Mouse (Mus musculus): ENCODE results near the gene Map2k2. TPM values are rescaled to one million over a fixed set of nuclear protein-coding genes. Genes with fewer than 3 reads are reported as not detected.
A peak's percentile ranks its signal among the peaks of the same experiment; 100 is the strongest.

Map2k2 gene
- polyA plus RNA-seq, 1 experiment from 2014 or later = 118 TPM

DNA sequence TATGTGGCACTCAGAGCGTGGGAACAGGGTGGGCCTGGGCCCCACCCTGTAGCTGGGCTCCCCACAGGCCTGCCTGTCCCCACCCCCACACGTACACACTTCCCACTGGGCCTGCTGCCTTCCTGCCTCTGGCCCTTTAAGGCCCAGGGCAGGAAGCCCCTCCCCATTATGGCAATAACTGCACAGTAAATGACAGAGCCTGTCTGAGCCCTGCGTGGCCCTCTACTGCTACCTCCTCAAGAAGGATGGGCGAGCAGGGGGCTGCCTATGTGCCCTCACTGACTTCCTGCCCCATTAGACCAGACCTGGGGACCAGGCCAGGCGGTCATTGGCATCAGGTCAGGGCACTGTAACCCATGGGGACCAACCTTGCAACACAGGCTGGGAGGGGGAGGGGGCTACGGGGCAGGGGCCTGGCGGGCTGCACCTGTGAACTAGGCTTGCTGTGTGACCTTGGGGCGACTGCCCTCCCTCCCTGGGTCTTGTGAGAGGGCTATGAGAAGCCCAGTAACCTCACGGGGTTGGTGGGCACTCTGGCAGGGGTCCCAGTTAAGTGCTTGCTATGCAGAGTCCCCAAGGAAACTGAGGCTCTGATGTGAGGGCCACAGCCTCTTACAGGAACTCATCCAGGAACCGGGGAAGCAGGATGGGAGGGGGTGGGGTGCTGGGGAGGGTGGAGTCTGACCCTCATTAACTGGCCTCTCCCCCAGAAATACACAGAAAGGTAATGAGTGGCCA, 35.2 kb downstream of the Map2k2 start:
- H3K27ac ChIP-seq (ENCODE audit: low read length) = peak overlapping the region; percentile 39
- H3K36me3 ChIP-seq (ENCODE audit: insufficient read depth, low read length) = peaks cover 18% of the 10 kb centered on the region
- peak overlapping the region; percentile 17; the same call in 1 of the 2 replicates for H3K4me3 ChIP-seq (ENCODE audit: low read depth, low read length)
- TF ChIP-seq EP300 (IDR thresholded peaks at IDR 0.05) (no peak), CTCF (IDR thresholded peaks at IDR 0.05) (no peak)
- WGBS = 23% methylated on average over 9 of the region's 10 CpGs
- H3K9me3 ChIP-seq (ENCODE audit: low read length) = no peaks in the 10 kb centered on the region
- ATAC-seq (no peak), DNase-seq (ENCODE audit: low spot score) (peak; percentile 56)
- H3K27me3 ChIP-seq (replicated peaks; ENCODE audit: insufficient read depth, low read length) = no peaks in the 10 kb centered on the region
- H3K4me1 ChIP-seq (ENCODE audit: insufficient read depth, low read depth, low read length) = peaks cover 43% of the 10 kb centered on the region
- peak overlapping the region; percentile 34 for H3K9ac ChIP-seq (replicated peaks; ENCODE audit: low read depth)
- H3K4me2 ChIP-seq (replicated peaks; ENCODE audit: low read depth, low read length) = peak overlapping the region; percentile 68

DNA sequence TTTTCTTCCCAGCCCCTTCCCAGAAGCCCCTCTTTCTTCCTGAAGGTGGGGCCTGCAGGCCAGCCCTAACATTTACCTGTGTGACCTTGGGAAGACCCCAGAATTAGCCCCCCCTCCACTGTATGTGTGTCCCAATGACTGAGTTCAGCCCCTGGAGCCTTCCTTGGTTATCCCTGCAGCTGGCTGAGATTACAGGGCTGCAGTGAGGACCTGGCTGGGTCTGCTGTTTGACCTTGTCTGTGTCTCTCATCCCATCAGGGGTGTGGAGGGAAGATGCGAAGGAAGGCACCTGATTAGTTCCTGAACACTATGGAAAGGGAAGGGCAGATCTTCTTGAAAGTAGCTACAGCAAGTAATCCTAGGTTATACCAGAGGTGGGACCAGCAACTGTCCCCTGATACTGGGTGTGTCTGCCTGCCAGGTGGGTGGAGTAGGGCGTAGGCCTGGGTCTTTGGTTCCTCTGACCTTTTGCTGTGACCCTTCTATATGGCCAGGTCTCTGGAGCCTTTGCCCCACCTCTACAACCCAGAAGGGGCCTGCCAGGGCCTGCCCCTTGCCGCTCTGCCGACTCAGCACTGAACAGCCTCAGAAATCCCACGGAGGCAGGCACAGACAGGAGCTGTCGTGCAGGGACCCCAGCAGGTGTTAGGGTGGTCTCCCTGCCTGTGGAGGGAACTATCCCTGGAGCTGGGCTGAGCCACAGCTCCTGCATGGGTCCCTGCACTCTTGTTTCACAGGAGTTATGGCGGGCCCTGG, 35.9 kb downstream of the Map2k2 start:
- 79% methylated on average over 7 of the region's 7 CpGs for WGBS
- no peak overlapping the region for H3K4me3 ChIP-seq (ENCODE audit: low read depth, low read length)
- peak overlapping the region; percentile 68 for H3K4me2 ChIP-seq (replicated peaks; ENCODE audit: low read depth, low read length)
- peaks cover 18% of the 10 kb centered on the region for H3K36me3 ChIP-seq (ENCODE audit: insufficient read depth, low read length)
- H3K4me1 ChIP-seq (ENCODE audit: insufficient read depth, low read depth, low read length) = peaks cover 44% of the 10 kb centered on the region
- H3K27ac ChIP-seq (ENCODE audit: low read length) = 0 out of 2 replicates have a peak overlapping the region, but pooled peaks have one; percentile 38
- H3K9ac ChIP-seq (replicated peaks; ENCODE audit: low read depth) = peak overlapping the region; percentile 34; the same call in 1 of the 2 replicates
- H3K9me3 ChIP-seq (ENCODE audit: low read length) = no peaks in the 10 kb centered on the region
- H3K27me3 ChIP-seq (replicated peaks; ENCODE audit: insufficient read depth, low read length) = no peaks in the 10 kb centered on the region
- TF ChIP-seq EP300 (IDR thresholded peaks at IDR 0.05) (no peak), CTCF (IDR thresholded peaks at IDR 0.05) (no peak)
- no peak for ATAC-seq
- DNase-seq (ENCODE audit: low spot score) = no peak

GRCm38 (mm10) chr10:81142551-81142981, 36.9 kb downstream of the Map2k2 start:
- peak overlapping the region; percentile 59 for H3K27ac ChIP-seq (ENCODE audit: low read length)
- 75% methylated on average over 5 of the region's 5 CpGs for WGBS
- DNase-seq (ENCODE audit: low spot score) (no peak), ATAC-seq (no peak)
- TF ChIP-seq CTCF (IDR thresholded peaks at IDR 0.05) = no peak
- no peak for TF ChIP-seq EP300 (IDR thresholded peaks at IDR 0.05)
- H3K9ac ChIP-seq (replicated peaks; ENCODE audit: low read depth) = no peak overlapping the region
- peaks cover 44% of the 10 kb centered on the region for H3K4me1 ChIP-seq (ENCODE audit: insufficient read depth, low read depth, low read length)
- H3K4me3 ChIP-seq (ENCODE audit: low read depth, low read length) = no peak overlapping the region
- H3K4me2 ChIP-seq (replicated peaks; ENCODE audit: low read depth, low read length) = peak overlapping the region; percentile 17
- peaks cover 25% of the 10 kb centered on the region for H3K36me3 ChIP-seq (ENCODE audit: insufficient read depth, low read length)
- no peaks in the 10 kb centered on the region for H3K9me3 ChIP-seq (ENCODE audit: low read length)
- H3K27me3 ChIP-seq (replicated peaks; ENCODE audit: insufficient read depth, low read length) = no peaks in the 10 kb centered on the region

DNA sequence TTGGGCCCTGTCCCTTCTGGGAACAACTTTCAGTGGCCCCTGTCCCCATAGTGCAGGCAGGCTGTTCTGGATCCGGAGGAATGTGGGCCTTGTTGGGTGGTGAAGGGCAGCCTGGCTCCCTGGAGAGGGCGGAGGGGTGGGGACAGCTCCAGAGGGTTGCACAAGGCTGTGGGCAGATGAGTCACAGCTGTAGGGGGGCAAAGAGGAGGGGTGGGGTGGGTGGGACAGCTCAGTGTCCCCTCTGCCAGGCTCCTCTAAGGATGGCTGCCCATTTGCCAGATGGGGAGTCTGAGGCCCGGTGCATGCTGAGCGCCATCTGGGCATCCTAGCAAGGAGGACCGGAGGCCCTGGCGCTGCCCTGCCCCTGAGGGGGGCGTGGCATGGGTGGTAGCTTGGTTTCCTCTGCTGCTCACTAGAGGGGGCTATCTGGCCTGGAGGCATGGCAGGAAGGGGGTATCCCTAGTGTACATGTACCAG, 37.5 kb downstream of the Map2k2 start:
- ATAC-seq = peak; percentile 25
- Histone ChIP-seq H3K9ac (replicated peaks; ENCODE audit: low read depth) (no peak overlapping the region), H3K27me3 (replicated peaks; ENCODE audit: insufficient read depth, low read length) (no peaks in the 10 kb centered on the region), H3K27ac (ENCODE audit: low read length) (peak overlapping the region; percentile 59; the same call in 1 of the 2 replicates), H3K4me3 (ENCODE audit: low read depth, low read length) (no peak overlapping the region), H3K9me3 (ENCODE audit: low read length) (no peaks in the 10 kb centered on the region), H3K4me1 (ENCODE audit: insufficient read depth, low read depth, low read length) (peaks cover 44% of the 10 kb centered on the region), H3K36me3 (ENCODE audit: insufficient read depth, low read length) (peaks cover 31% of the 10 kb centered on the region), H3K4me2 (replicated peaks; ENCODE audit: low read depth, low read length) (no peak overlapping the region)
- WGBS = 83% methylated on average over 7 of the region's 7 CpGs
- peak; percentile 52 for DNase-seq (ENCODE audit: low spot score)
- TF ChIP-seq CTCF (IDR thresholded peaks at IDR 0.05) (0 out of 2 replicates have a peak, but pooled peaks have one; percentile 29), EP300 (IDR thresholded peaks at IDR 0.05) (no peak)

DNA sequence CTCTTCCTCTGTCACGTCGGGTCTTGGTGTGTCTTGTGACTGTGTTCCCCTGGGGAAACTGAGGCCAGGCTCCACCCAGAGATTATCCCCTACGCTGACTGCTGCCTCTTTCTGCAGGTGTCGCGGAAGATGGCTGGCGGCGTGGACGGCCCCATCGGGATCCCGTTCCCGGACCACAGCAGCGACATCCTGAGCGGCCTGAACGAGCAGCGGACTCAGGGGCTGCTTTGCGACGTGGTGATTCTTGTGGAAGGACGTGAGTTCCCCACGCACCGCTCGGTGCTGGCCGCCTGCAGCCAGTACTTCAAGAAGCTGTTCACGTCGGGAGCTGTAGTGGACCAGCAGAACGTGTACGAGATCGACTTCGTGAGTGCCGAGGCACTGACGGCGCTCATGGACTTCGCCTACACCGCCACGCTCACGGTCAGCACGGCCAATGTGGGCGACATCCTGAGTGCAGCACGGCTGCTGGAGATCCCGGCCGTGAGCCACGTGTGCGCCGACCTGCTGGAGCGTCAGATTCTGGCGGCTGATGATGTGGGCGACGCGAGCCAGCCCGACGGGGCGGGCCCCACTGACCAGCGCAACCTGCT, 38.2 kb downstream of the Map2k2 start:
- 95% methylated on average over 50 of the region's 52 CpGs for WGBS
- no peak overlapping the region for H3K27ac ChIP-seq (ENCODE audit: low read length)

GRCm38 (mm10) chr10:81144667-81145066, 39.0 kb downstream of the Map2k2 start:
- ATAC-seq (no peak), DNase-seq (ENCODE audit: low spot score) (no peak)
- Histone ChIP-seq H3K36me3 (ENCODE audit: insufficient read depth, low read length) (peaks cover 43% of the 10 kb centered on the region), H3K9me3 (ENCODE audit: low read length) (no peaks in the 10 kb centered on the region), H3K4me3 (ENCODE audit: low read depth, low read length) (no peak overlapping the region), H3K4me2 (replicated peaks; ENCODE audit: low read depth, low read length) (no peak overlapping the region), H3K27ac (ENCODE audit: low read length) (no peak overlapping the region), H3K4me1 (ENCODE audit: insufficient read depth, low read depth, low read length) (peaks cover 32% of the 10 kb centered on the region), H3K9ac (replicated peaks; ENCODE audit: low read depth) (no peak overlapping the region), H3K27me3 (replicated peaks; ENCODE audit: insufficient read depth, low read length) (no peaks in the 10 kb centered on the region)
- TF ChIP-seq EP300 (IDR thresholded peaks at IDR 0.05) (no peak), CTCF (IDR thresholded peaks at IDR 0.05) (no peak)
- 84% methylated on average over 27 of the region's 27 CpGs for WGBS

More for the DNA sequence above, 38.2 kb downstream of the Map2k2 start:
- DNase-seq (ENCODE audit: low spot score) (no peak), ATAC-seq (no peak)
- Histone ChIP-seq H3K9me3 (ENCODE audit: low read length) (no peaks in the 10 kb centered on the region), H3K4me1 (ENCODE audit: insufficient read depth, low read depth, low read length) (peaks cover 38% of the 10 kb centered on the region), H3K4me2 (replicated peaks; ENCODE audit: low read depth, low read length) (no peak overlapping the region), H3K27me3 (replicated peaks; ENCODE audit: insufficient read depth, low read length) (no peaks in the 10 kb centered on the region), H3K4me3 (ENCODE audit: low read depth, low read length) (no peak overlapping the region), H3K9ac (replicated peaks; ENCODE audit: low read depth) (no peak overlapping the region), H3K36me3 (ENCODE audit: insufficient read depth, low read length) (peaks cover 38% of the 10 kb centered on the region)
- no peak for TF ChIP-seq CTCF (IDR thresholded peaks at IDR 0.05)
- no peak for TF ChIP-seq EP300 (IDR thresholded peaks at IDR 0.05)
